Comparison of ENCODE assay signal across 16 mouse cellular contexts in the genomic region with DNA sequence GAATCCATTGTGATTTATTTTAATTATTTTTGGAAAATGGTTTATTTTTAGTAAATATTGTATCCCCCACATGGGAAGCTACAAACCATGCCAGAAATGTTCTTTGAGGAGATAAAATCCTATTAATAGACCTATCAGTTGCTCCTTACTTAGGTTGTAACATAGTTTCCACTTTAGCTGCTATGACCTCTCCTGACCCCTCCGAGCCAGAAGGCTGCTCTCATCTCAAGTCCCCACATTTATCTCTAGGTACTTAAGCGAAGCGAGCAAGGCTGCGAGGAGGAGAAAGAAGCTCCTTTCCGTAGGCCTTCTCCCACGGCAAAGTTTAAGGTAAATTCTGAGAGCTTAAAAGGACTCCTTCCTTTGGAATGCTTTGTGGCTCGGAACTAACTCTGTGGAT.
A peak's percentile ranks its signal among the peaks of the same experiment; 100 is the strongest.
DNase-seq lines count a peak whose midpoint lies in the region; ATAC-seq lines count a peak whose summit lies in the region.
"Had no signal": no experiment of that assay in that cellular context is flagged by ENCODE, and none has a peak within 500 bp of the region (broad histone marks: within the 10 kb centered on the region; RNA-seq: fewer than 3 reads in every experiment).

No protein-coding gene starts in this region.

- H3K27me3 ChIP-seq in hindbrain, embryonic 10.5 days (ENCODE audit: insufficient read depth, poor library complexity, severe bottlenecking), result no peaks in the 10 kb centered on the region
- H3K27me3 ChIP-seq in hindbrain, embryonic 11.5 days (ENCODE audit: control insufficient read depth, insufficient read depth, low read length), result no peaks in the 10 kb centered on the region
- H3K27me3 ChIP-seq in embryonic facial prominence, embryonic 11.5 days (ENCODE audit: control insufficient read depth, insufficient read depth, low read length), result no peaks in the 10 kb centered on the region
- no peaks in the 10 kb centered on the region for H3K27me3 ChIP-seq in heart, embryonic 10.5 days (ENCODE audit: insufficient read depth, poor library complexity, severe bottlenecking)
- H3K27me3 ChIP-seq in limb, embryonic 12.5 days, result no peaks in the 10 kb centered on the region
- H3K27me3 ChIP-seq: liver, embryonic 13.5 days; Patski; stomach, embryonic 15.5 days had no signal

- H3K4me2 ChIP-seq in hindbrain, embryonic 11.5 days (replicated peaks; ENCODE audit: low read depth, low read length), result no peak overlapping the region
- no peak overlapping the region for H3K4me2 ChIP-seq in embryonic facial prominence, embryonic 11.5 days (ENCODE audit: low read depth, low read length)
- H3K4me2 ChIP-seq in limb, embryonic 12.5 days, result no peak overlapping the region
- H3K4me2 ChIP-seq: hindbrain, embryonic 14.5 days; liver, embryonic 13.5 days; stomach, embryonic 15.5 days had no signal

- H3K9me3 ChIP-seq in hindbrain, embryonic 10.5 days, result no peaks in the 10 kb centered on the region
- H3K9me3 ChIP-seq in hindbrain, embryonic 11.5 days (ENCODE audit: control insufficient read depth, low read length), result no peaks in the 10 kb centered on the region
- no peaks in the 10 kb centered on the region for H3K9me3 ChIP-seq in embryonic facial prominence, embryonic 11.5 days (replicated peaks; ENCODE audit: control insufficient read depth, low read length)
- no peaks in the 10 kb centered on the region for H3K9me3 ChIP-seq in heart, embryonic 10.5 days
- no peaks in the 10 kb centered on the region for H3K9me3 ChIP-seq in limb, embryonic 12.5 days
- H3K9me3 ChIP-seq: liver, embryonic 13.5 days; stomach, embryonic 15.5 days had no signal

- H3K27ac ChIP-seq in hindbrain, embryonic 10.5 days, result 0 out of 2 replicates have a peak overlapping the region, but pooled peaks have one; percentile 29
- no peak overlapping the region for H3K27ac ChIP-seq in hindbrain, embryonic 11.5 days (ENCODE audit: low read depth, low read length)
- no peak overlapping the region for H3K27ac ChIP-seq in embryonic facial prominence, embryonic 11.5 days (replicated peaks; ENCODE audit: low read depth, low read length)
- peak overlapping the region; percentile 91 for H3K27ac ChIP-seq in heart, embryonic 10.5 days
- H3K27ac ChIP-seq in limb, embryonic 12.5 days, result peak overlapping the region; percentile 89; the same call in 1 of the 2 replicates
- H3K27ac ChIP-seq: hindbrain, embryonic 14.5 days; liver, embryonic 13.5 days; stomach, embryonic 15.5 days had no signal

- no peaks in the 10 kb centered on the region for H3K36me3 ChIP-seq in hindbrain, embryonic 10.5 days
- H3K36me3 ChIP-seq in hindbrain, embryonic 11.5 days (ENCODE audit: control insufficient read depth, insufficient read depth, low read length), result no peaks in the 10 kb centered on the region
- H3K36me3 ChIP-seq in embryonic facial prominence, embryonic 11.5 days (replicated peaks; ENCODE audit: control insufficient read depth, insufficient read depth, low read depth, low read length), result no peaks in the 10 kb centered on the region
- H3K36me3 ChIP-seq in heart, embryonic 10.5 days, result no peaks in the 10 kb centered on the region
- no peaks in the 10 kb centered on the region for H3K36me3 ChIP-seq in limb, embryonic 12.5 days
- H3K36me3 ChIP-seq: liver, embryonic 13.5 days; stomach, embryonic 15.5 days had no signal

- no peak overlapping the region for H3K4me3 ChIP-seq in hindbrain, embryonic 10.5 days
- H3K4me3 ChIP-seq in hindbrain, embryonic 11.5 days (ENCODE audit: low read depth, low read length), result no peak overlapping the region
- H3K4me3 ChIP-seq in embryonic facial prominence, embryonic 11.5 days (ENCODE audit: low read depth, low read length), result no peak overlapping the region
- peak overlapping the region; percentile 40 for H3K4me3 ChIP-seq in heart, embryonic 10.5 days
- no peak overlapping the region for H3K4me3 ChIP-seq in limb, embryonic 12.5 days (replicated peaks)
- H3K4me3 ChIP-seq: liver, embryonic 13.5 days; stomach, embryonic 15.5 days had no signal

- no peak for ATAC-seq in hindbrain, embryonic 11.5 days (ENCODE audit: low FRiP score)
- ATAC-seq in embryonic facial prominence, embryonic 11.5 days (replicated peaks; ENCODE audit: insufficient number of reproducible peaks, low FRiP score, low TSS enrichment, low read depth), result no peak
- no peak for ATAC-seq in limb, embryonic 12.5 days (ENCODE audit: insufficient number of reproducible peaks, insufficient read depth, low FRiP score, low TSS enrichment, low read depth)
- ATAC-seq: CD4-positive, CD25-positive, alpha-beta regulatory T cell, adult 4 months; forebrain, embryonic 16.5 days; Patski had no signal

- no peak overlapping the region for H3K9ac ChIP-seq in hindbrain, embryonic 11.5 days (ENCODE audit: low read depth, low read length)
- peak overlapping the region; percentile 19; the same call in 1 of the 2 replicates for H3K9ac ChIP-seq in embryonic facial prominence, embryonic 11.5 days (replicated peaks; ENCODE audit: low read length)
- H3K9ac ChIP-seq in limb, embryonic 12.5 days (replicated peaks), result no peak overlapping the region
- H3K9ac ChIP-seq: hindbrain, embryonic 14.5 days; liver, embryonic 13.5 days; stomach, embryonic 15.5 days had no signal

- WGBS in hindbrain, embryonic 10.5 days, result 68% methylated on average over 7 of the region's 7 CpGs
- WGBS in hindbrain, embryonic 11.5 days, result 70% methylated on average over 7 of the region's 7 CpGs
- WGBS in embryonic facial prominence, embryonic 11.5 days, result 36% methylated on average over 7 of the region's 7 CpGs
- 13% methylated on average over 7 of the region's 7 CpGs for WGBS in heart, embryonic 10.5 days
- WGBS in limb, embryonic 12.5 days, result 51% methylated on average over 7 of the region's 7 CpGs

- H3K4me1 ChIP-seq in hindbrain, embryonic 10.5 days (replicated peaks), result peaks cover 56% of the 10 kb centered on the region
- H3K4me1 ChIP-seq in hindbrain, embryonic 11.5 days (replicated peaks; ENCODE audit: control insufficient read depth, insufficient read depth, low read length), result peaks cover 5% of the 10 kb centered on the region; the same call in 1 of the 2 replicates
- H3K4me1 ChIP-seq in embryonic facial prominence, embryonic 11.5 days (ENCODE audit: control insufficient read depth, insufficient read depth, low read length), result peaks cover 23% of the 10 kb centered on the region
- H3K4me1 ChIP-seq in heart, embryonic 10.5 days, result peaks cover 96% of the 10 kb centered on the region
- H3K4me1 ChIP-seq in limb, embryonic 12.5 days (replicated peaks), result peaks cover 66% of the 10 kb centered on the region

- DNase-seq in hindbrain, embryonic 10.5 days (ENCODE audit: low spot score), result no peak
- no peak for DNase-seq in hindbrain, embryonic 11.5 days (ENCODE audit: low spot score)
- DNase-seq in embryonic facial prominence, embryonic 11.5 days (ENCODE audit: low spot score), result no peak
- DNase-seq in heart, embryonic 10.5 days (ENCODE audit: low spot score), result peak; percentile 85
- no peak for DNase-seq in lung, adult 18-20 months
- no peak for DNase-seq in frontal cortex, adult 2 months (ENCODE audit: extremely low spot score in 1 of 2, low spot score in 1 of 2)
- no peak for DNase-seq in liver
- DNase-seq: adrenal gland, adult 2 months; liver, embryonic 13.5 days; right cerebral cortex, postnatal 4 days had no signal

Comparison
In these comparisons a context has a peak if more than half of its experiments do, and no peak if none do; other contexts are left out.
1. H3K27ac ChIP-seq: peak in hindbrain, embryonic 10.5 days (single experiment), heart, embryonic 10.5 days (single experiment) and limb, embryonic 12.5 days (single experiment); none in hindbrain, embryonic 11.5 days (single experiment) and embryonic facial prominence, embryonic 11.5 days (single experiment).